Mouse (Mus musculus) CD4-positive helper T cell, adult 2 months (primary cell): ENCODE data around the gene Dpysl5.
"Not testable (repeated sequence)": the region's sequence is repeated elsewhere in the genome, so short reads cannot be mapped to it uniquely, and the experiment has no call there.

ENCODE experiments used
- DNase-seq: peaks from one replicate; pipeline ENCODE4 v3.0.0-alpha.2; 2012; ENCODE audit warnings: low read depth, missing footprints, low spot score

Gene Dpysl5

GRCm38 (mm10) chr5:30711147-30712001 lies at the start of gene Dpysl5:
Dpysl5 (plus strand) TSS chr5:30711564.
- DNase-seq = peak; percentile 78

DNA sequence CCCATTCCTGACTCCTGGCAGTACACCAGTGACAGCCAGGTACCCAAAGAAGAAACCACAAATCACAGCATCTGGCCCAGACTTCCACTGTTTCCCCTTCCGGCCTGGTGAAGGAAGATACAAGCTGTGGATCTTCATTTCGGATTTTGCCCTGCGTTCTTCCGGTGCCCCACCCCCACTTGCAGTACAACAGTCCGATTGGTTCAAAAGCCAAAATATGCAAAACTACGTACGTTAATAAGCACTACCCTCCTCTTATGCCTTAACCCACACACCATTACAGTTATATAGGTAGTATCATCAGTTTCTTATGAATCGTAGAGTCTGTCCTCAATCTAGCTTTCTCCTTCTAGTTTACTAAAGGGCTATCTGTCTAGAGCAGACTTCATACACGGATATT lies 46.0 kb upstream of the Dpysl5 start:
- DNase-seq = no peak

DNA sequence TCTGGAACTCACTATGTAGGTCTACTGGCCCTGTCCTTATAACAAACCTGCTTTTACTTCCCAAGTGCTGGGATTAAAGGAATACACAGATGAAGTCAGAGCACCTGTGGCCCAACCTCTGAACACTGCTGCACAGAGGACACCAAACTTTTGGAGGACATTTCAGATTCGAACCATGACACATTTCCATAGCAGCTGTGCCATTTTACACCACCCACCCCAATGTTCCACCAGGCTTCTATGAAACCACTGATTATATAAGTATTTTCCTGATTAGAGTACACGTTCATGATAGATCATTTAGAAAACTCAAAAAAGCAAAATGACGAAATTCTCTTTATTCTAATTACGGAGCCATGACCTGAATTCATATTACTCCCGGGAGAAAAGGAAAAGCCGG lies 45.4 kb upstream of the Dpysl5 start:
- peak; percentile 24 for DNase-seq

DNA sequence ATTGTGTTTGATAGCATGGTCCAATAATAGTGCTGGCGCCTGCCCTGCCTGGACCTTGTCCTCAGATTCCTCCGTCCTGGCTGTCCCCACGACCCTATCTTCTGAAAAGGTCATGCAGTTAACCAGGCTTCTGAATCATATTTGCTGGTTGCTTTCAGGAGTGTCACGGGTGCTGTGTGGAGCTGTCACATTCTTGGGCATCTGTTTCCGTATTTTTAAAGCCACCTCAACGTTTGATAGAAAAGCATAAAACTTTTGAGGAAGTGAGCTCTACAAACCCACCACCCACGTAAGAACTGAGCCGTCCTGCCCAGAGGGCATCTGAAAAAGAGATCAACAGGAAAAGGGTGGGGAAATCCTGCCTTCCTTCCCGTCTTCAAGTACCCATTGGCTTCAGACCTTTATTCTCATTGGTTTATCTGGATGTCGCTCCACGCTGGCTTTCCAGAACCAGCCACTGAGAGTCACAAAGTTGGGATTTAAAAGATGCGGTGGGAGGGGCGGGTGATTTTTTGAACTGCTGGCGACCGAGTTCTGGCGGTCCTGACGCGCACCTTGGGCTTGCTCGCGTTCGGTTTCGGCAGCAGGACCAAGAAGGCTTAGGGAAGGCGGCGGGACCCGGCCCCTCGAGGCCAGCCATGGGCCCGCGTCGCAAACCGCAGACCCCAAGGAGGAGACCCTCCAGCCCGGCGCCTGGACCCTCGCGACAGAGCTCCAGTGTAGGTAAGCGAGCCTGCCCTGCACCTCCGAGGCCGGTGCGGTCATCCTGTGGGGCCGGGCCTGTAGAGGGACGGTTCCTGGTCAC lies 44.8 kb upstream of the Dpysl5 start, which contains the start of gene Cenpa:
TSS of gene Cenpa (plus strand) at position 387 of the 805 bp plus-strand sequence.
- peak; percentile 97 for DNase-seq

- DNase-seq = peak; percentile 20
Observed at GRCm38 (mm10) chr5:30667215-30667614, 44.1 kb upstream of the Dpysl5 start.

DNA sequence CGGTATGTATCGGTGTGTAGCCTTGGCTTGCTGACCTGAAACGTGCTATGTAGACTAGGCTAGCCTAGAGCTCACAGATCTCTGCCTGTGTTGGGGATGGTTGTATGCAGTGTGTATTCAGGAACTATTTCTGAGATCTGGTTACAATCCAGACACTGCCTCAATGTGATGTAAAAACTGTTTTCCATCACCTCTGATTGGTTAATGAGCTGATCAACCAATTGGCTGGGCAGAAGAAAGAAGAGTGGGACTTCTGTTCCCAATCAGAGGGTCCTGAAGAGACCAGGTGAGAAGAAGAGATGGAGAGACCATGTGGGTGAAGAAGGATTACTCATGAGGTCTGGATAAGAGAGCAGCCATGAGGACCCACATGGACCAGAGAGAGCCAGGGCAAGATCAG lies 43.7 kb upstream of the Dpysl5 start:
- DNase-seq = no peak

DNA sequence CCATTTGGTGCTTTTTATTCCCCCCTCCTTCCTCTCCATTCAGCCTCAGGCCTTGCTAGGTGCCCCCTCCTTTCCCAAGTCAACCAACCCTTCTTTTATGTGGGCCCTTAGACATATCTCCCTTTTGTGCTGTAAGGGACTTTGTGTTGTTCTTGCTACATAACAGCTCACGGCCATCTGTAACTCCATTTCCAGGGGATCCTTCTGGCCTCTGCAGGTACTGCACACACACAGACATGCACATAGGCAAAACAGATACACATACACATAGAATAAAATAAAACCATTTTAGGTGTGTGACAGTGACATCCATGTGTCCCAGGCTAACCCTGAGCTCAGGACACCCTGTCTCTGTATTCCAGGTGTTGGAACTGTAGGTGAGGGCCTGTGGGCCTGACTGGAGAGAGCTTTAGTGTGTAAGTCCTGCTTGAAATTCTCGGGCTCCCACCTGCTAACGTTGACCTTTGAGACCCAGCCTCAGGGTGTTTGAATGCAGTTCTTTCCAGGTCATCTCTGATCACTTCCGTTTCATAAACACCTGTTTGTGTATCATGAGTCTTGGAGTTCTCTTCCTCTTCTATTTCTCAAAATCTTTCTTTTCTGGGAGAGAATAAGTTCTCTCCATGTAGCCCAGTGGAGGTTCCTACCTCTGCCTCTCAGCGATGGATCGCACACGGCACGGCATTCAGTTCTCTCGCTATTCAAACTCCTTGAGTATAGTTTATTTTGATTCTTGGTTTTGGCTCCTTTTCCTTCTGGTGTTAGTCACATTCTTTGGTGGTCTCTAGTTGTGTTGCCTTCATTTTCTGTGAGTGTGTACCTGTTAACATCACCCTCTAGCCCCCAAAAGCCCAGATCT lies 42.5 kb upstream of the Dpysl5 start:
- peak; percentile 21 for DNase-seq

DNA sequence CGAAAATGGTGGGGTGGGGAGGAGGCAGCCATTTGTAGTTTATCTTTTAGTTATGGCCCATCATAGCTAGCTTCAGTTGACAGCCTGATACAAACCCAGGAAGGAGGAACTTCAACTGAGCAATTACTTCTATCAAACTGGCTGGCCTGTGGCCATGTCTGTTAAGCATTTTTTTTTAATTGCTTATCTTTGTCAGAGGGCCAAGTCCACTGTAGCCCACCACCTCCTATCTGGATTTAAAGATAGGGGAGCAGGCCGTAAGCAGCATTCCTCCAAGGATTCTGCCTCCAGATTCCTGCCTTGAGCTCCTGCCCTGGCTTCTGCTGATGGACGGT lies 41.9 kb upstream of the Dpysl5 start:
- DNase-seq = no peak

DNA sequence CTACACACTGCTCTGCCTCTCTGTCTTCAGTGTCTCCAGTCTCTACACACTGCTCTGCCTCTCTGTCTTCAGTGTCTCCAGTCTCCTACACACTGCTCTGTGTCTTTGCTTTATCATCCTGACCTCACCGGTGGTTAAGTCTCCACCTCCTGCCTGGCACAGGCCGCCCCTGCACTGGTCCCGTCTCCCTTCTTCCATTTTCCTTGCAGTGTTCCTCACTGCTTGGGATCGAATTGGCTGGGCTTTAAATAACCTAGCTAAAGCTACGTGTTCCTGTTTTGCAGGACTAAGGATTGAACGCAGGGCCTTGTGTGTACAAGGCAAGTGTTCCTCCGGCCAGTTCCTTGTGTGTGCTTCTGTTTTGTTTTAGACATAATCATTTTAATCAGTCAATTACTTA lies 41.3 kb upstream of the Dpysl5 start:
- no peak for DNase-seq

- no peak for DNase-seq
Observed at GRCm38 (mm10) chr5:30674001-30674400, 37.4 kb upstream of the Dpysl5 start.

DNA sequence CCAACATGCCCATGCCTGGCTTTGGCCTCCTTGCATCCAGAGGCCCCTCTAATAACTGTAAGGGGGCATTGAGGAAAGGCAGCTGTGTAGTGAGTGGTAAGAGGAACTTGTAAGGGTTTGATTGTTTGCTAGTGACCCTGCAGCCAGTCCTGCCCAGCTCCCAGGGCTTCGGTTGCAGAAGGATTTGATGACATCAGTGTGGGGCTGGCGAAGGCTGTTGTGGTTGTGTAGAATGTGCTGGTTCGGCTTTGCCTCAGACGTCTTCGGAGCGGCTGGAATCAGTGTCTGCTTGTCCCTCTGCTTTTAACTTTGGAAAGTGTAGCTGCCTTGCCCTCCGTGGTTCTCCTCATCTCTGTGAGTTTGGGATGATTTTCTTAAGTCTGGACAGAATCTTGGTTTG lies 34.6 kb upstream of the Dpysl5 start:
- no peak for DNase-seq

DNA sequence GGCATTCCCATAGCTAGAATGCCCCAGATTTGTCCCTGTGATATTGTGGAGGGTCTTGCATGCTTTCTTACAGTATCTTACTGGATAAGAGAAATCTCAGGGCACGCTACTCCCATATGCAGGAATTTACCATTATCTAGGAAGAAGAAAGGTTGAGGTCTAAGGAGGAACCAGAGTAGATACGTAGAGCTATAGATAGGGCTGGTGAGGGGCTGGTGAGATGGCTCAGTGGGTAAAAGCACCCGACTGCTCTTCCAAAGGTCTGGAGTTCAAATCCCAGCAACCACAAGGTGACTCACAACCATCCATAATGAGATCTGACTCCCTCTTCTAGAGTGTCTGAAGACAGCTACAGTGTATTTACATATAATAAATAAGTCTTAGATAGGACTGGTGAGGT lies 33.3 kb upstream of the Dpysl5 start:
- not testable (repeated sequence) for DNase-seq

DNA sequence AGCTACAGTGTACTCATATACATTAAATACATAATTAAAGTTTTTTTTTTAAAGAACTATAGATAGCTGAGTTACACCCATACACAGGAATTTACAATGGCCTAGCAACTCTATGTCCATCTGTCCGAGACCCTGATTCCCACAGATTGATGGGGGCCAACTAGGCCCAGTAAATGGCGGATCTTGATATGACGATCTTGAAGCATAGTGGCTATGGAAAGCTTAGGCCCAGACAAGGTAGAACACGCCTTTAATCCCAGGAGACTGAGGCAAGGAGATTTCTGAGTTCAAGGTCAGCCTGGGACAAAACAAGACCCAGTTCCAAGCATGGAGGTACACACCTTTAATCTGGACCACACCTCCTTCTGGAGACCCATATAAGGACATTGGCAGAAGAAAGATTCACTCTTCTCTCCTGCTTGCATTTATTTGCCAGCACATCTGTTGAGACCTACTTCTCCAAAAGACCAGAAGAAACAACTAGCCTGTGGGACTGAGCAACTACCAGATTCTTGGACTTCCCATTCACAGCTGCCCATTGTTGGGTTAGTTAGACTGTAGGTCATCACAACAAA lies 32.6 kb upstream of the Dpysl5 start:
- no peak for DNase-seq

DNA sequence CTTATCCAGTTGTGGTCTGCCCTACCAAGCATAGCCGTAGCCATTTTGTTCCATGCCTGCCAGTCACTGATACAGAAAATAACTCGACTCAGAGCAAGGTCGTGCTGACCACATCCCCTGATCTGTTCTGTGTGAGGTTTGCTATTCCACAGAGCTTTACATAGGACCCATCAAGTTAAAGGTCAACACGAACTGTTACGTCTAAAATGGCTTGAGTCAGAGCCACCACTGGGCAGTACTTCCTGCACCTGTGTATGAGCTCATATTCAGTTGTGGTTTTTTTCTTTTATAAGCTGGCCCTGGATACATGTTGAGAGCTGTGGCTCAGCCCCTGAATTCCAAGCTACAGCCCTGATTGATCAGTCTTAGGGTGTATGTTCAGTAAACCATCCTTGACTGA lies 31.8 kb upstream of the Dpysl5 start:
- no peak for DNase-seq

DNA sequence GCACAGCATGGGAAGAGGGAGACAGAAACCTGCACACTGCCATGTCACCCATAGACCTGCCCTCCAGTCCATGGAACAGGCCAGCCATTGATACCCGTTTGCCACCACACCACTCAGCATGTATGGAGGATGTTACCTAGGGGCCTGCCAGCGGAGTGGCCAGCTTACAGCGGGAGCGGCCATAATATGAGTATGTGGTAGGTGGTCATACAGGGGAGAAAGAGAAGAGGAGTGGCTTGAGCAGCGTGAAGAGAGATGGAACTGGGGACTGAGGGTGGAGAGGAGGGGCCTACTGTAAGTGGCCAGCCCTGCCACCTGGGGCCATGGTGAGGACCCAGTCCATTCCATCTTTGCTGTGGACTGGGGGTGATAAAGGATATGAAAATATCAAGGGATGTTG lies 29.4 kb upstream of the Dpysl5 start:
- no peak for DNase-seq

DNA sequence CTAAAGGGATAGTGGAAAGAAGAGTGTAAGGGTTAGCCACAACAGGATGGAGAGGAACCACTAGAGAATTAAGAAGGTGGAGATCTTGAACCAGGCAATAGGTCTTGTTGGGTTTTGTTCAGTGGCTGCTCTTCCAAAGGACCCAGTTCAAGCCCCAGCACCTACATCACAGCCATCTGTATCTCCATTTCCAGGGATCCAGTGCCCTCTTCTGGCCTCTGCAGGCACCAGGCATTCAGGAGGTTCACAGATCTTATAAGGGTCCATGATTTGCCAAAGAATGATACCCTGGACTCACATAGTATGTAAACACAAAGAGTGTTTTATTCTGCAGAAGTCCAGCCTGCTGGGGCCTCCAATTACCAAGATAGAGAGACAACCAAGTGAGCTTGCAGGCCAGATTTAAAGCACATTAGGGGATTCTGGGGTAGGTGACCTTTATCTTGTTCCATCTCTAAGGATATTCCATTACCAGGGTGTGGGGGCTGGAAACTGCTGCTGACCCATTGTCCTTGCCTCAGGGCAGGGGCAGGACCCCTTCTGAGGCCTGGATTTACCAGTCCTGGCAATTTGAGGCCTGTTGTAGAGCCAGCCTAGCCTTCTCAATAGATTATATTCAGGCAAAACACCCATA lies 28.3 kb upstream of the Dpysl5 start:
- DNase-seq = peak; percentile 17

- no peak for DNase-seq
Observed at GRCm38 (mm10) chr5:30683993-30684392, 27.4 kb upstream of the Dpysl5 start.

- DNase-seq = no peak
Observed at GRCm38 (mm10) chr5:30686781-30687180, 24.6 kb upstream of the Dpysl5 start.

- no peak for DNase-seq
Observed at GRCm38 (mm10) chr5:30700361-30701000, 10.9 kb upstream of the Dpysl5 start.

DNA sequence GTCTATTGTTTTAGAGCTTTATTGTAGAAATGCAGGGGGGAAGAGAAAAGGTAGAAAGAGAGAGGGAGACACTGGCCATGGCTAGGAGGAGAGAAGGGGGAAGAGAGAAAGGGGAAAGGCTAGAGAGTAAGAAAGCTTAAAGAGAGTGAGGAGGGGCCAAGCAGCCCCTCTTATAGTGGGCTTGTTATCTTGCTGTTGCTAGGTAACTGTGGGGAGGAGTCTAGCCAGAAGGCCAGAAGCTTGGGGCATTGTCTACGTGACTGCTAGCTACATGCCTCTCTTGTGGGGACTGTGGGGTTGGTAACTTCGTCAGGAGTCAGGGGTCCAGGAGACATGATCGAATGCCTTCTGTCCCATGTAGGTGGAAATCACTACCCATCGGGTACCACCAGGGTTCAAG lies 10.0 kb upstream of the Dpysl5 start:
- DNase-seq = not testable (repeated sequence)

- no peak for DNase-seq
Observed at GRCm38 (mm10) chr5:30701866-30702265, 9.5 kb upstream of the Dpysl5 start.
